22 mouse cellular contexts compared by ENCODE assay signal in genomic region chr8:34305542-34306485, GRCm38 (mm10).
A peak's percentile ranks its signal among the peaks of the same experiment; 100 is the strongest.
DNase-seq lines count a peak whose midpoint lies in the region; ATAC-seq and TF ChIP-seq lines count a peak whose summit lies in the region.
"Had no signal": no experiment of that assay in that cellular context is flagged by ENCODE, and none has a peak within 500 bp of the region (broad histone marks: within the 10 kb centered on the region; RNA-seq: fewer than 3 reads in every experiment).

No protein-coding gene starts in this region.

- peak overlapping the region; percentile 77 for H3K27ac ChIP-seq in kidney, embryonic 16.5 days (ENCODE audit: low read length)
- H3K27ac ChIP-seq in kidney, adult 2 months (ENCODE audit: insufficient read depth, low read depth, low read length) = no peak overlapping the region
- no peak overlapping the region for H3K27ac ChIP-seq in neural tube, embryonic 13.5 days (replicated peaks)
- no peak overlapping the region for H3K27ac ChIP-seq in neural tube, embryonic 15.5 days (replicated peaks)
- 0 out of 2 replicates have a peak overlapping the region, but pooled peaks have one; percentile 3 for H3K27ac ChIP-seq in intestine, embryonic 15.5 days
- H3K27ac ChIP-seq in limb, embryonic 14.5 days (replicated peaks; ENCODE audit: low read depth, low read length) = no peak overlapping the region
- H3K27ac ChIP-seq: embryonic facial prominence, embryonic 15.5 days; forebrain, embryonic 10.5 days; heart, adult 2 months; liver, embryonic 13.5 days; lung, embryonic 15.5 days; macrophage; midbrain, embryonic 10.5 days had no signal

- H3K9me3 ChIP-seq in kidney, embryonic 16.5 days (ENCODE audit: low read length) = peaks cover 8% of the 10 kb centered on the region; the same call in 1 of the 2 replicates
- H3K9me3 ChIP-seq in neural tube, embryonic 13.5 days = peaks cover 5% of the 10 kb centered on the region; the same call in 1 of the 2 replicates
- no peaks in the 10 kb centered on the region for H3K9me3 ChIP-seq in neural tube, embryonic 15.5 days (replicated peaks)
- H3K9me3 ChIP-seq in intestine, embryonic 15.5 days = no peaks in the 10 kb centered on the region
- H3K9me3 ChIP-seq in limb, embryonic 14.5 days (ENCODE audit: control insufficient read depth, low read length) = no peaks in the 10 kb centered on the region
- H3K9me3 ChIP-seq: embryonic facial prominence, embryonic 15.5 days; liver, embryonic 13.5 days; lung, embryonic 15.5 days had no signal

- H3K4me2 ChIP-seq in kidney, embryonic 16.5 days (replicated peaks; ENCODE audit: low read depth, low read length) = peak overlapping the region; percentile 28
- 0 out of 2 replicates have a peak overlapping the region, but pooled peaks have one; percentile 11 for H3K4me2 ChIP-seq in neural tube, embryonic 13.5 days
- H3K4me2 ChIP-seq in neural tube, embryonic 15.5 days = no peak overlapping the region
- H3K4me2 ChIP-seq in intestine, embryonic 15.5 days (replicated peaks) = peak overlapping the region; percentile 37
- H3K4me2 ChIP-seq in limb, embryonic 14.5 days (replicated peaks; ENCODE audit: low read depth, low read length, severe bottlenecking) = no peak overlapping the region
- H3K4me2 ChIP-seq: embryonic facial prominence, embryonic 15.5 days; liver, embryonic 13.5 days; lung, embryonic 15.5 days had no signal

- DNase-seq in kidney, adult 2 months = no peak
- peak; percentile 62 for DNase-seq in limb, embryonic 14.5 days (ENCODE audit: low spot score)
- DNase-seq: adrenal gland, postnatal 10 days; cerebellum, adult 9-11 months; gastrocnemius, postnatal 10 days; heart, adult 2 months; heart, postnatal 4 days; liver, embryonic 13.5 days; spleen, adult 18-20 months; thymus, adult 18-20 months; thymus, postnatal 4 days had no signal

- H3K4me1 ChIP-seq in kidney, embryonic 16.5 days (ENCODE audit: insufficient read depth, low read length) = peaks cover 12% of the 10 kb centered on the region
- no peaks in the 10 kb centered on the region for H3K4me1 ChIP-seq in kidney, adult 2 months (ENCODE audit: control insufficient read depth, insufficient read depth, low read length)
- peaks cover 11% of the 10 kb centered on the region for H3K4me1 ChIP-seq in neural tube, embryonic 13.5 days (replicated peaks)
- 0 out of 2 replicates have a peak, but pooled peaks cover 5% of the 10 kb centered on the region for H3K4me1 ChIP-seq in neural tube, embryonic 15.5 days
- H3K4me1 ChIP-seq in intestine, embryonic 15.5 days (replicated peaks) = no peaks in the 10 kb centered on the region
- peaks cover 4% of the 10 kb centered on the region; the same call in 1 of the 2 replicates for H3K4me1 ChIP-seq in limb, embryonic 14.5 days (ENCODE audit: control insufficient read depth, insufficient read depth, low read length)
- H3K4me1 ChIP-seq: embryonic facial prominence, embryonic 15.5 days; liver, embryonic 13.5 days had no signal

- no peak for TF ChIP-seq CTCF in kidney, adult 2 months (conservative IDR thresholded peaks at IDR 0.05; ENCODE audit: insufficient read depth, insufficient read length, low read depth, low read length)

- peak; percentile 46; the same call in 1 of the 2 replicates for ATAC-seq in kidney, embryonic 16.5 days (ENCODE audit: low FRiP score, low TSS enrichment)
- no peak for ATAC-seq in neural tube, embryonic 13.5 days (ENCODE audit: low read depth)
- no peak for ATAC-seq in neural tube, embryonic 15.5 days (ENCODE audit: low FRiP score)
- peak; percentile 90 for ATAC-seq in intestine, embryonic 15.5 days
- ATAC-seq in limb, embryonic 14.5 days (ENCODE audit: low FRiP score, low read depth) = 0 out of 2 replicates have a peak, but pooled peaks have one; percentile 30
- no peak for ATAC-seq in erythroblast, adult 5-6 weeks (replicated peaks; ENCODE audit: low FRiP score, poor library complexity, severe bottlenecking)
- ATAC-seq: Patski had no signal

- WGBS in kidney, embryonic 16.5 days = 16% methylated on average over 7 of the region's 7 CpGs
- 21% methylated on average over 7 of the region's 7 CpGs for WGBS in kidney, adult 2 months
- 35% methylated on average over 7 of the region's 7 CpGs for WGBS in neural tube, embryonic 13.5 days
- whole genome bisulfite sequencing in neural tube, embryonic 15.5 days = 32% methylated on average over 7 of the region's 7 CpGs
- WGBS in intestine, embryonic 15.5 days = 30% methylated on average over 7 of the region's 7 CpGs
- 19% methylated on average over 7 of the region's 7 CpGs for WGBS in limb, embryonic 14.5 days

- no peaks in the 10 kb centered on the region for H3K27me3 ChIP-seq in kidney, embryonic 16.5 days (ENCODE audit: insufficient read depth, low read length)
- no peaks in the 10 kb centered on the region for H3K27me3 ChIP-seq in kidney, adult 2 months (replicated peaks; ENCODE audit: control insufficient read depth, insufficient read depth, low read length)
- H3K27me3 ChIP-seq in neural tube, embryonic 13.5 days = peaks cover 3% of the 10 kb centered on the region; the same call in 1 of the 2 replicates
- H3K27me3 ChIP-seq in neural tube, embryonic 15.5 days (replicated peaks) = no peaks in the 10 kb centered on the region
- H3K27me3 ChIP-seq in intestine, embryonic 15.5 days (replicated peaks) = no peaks in the 10 kb centered on the region
- no peaks in the 10 kb centered on the region for H3K27me3 ChIP-seq in limb, embryonic 14.5 days (ENCODE audit: control insufficient read depth, insufficient read depth, low read length)
- H3K27me3 ChIP-seq: liver, embryonic 13.5 days; lung, embryonic 15.5 days; Patski had no signal

- H3K9ac ChIP-seq in kidney, embryonic 16.5 days (replicated peaks; ENCODE audit: low read length) = no peak overlapping the region
- no peak overlapping the region for H3K9ac ChIP-seq in neural tube, embryonic 13.5 days
- no peak overlapping the region for H3K9ac ChIP-seq in neural tube, embryonic 15.5 days (replicated peaks)
- no peak overlapping the region for H3K9ac ChIP-seq in intestine, embryonic 15.5 days
- H3K9ac ChIP-seq in limb, embryonic 14.5 days (ENCODE audit: low read depth, low read length, severe bottlenecking) = no peak overlapping the region
- H3K9ac ChIP-seq: embryonic facial prominence, embryonic 15.5 days; liver, embryonic 13.5 days; lung, embryonic 15.5 days had no signal

- no peaks in the 10 kb centered on the region for H3K36me3 ChIP-seq in kidney, embryonic 16.5 days (ENCODE audit: insufficient read depth, low read length)
- no peaks in the 10 kb centered on the region for H3K36me3 ChIP-seq in kidney, adult 2 months (ENCODE audit: control insufficient read depth, insufficient read depth, low read length)
- no peaks in the 10 kb centered on the region for H3K36me3 ChIP-seq in neural tube, embryonic 13.5 days
- no peaks in the 10 kb centered on the region for H3K36me3 ChIP-seq in neural tube, embryonic 15.5 days
- H3K36me3 ChIP-seq in intestine, embryonic 15.5 days = no peaks in the 10 kb centered on the region
- no peaks in the 10 kb centered on the region for H3K36me3 ChIP-seq in limb, embryonic 14.5 days (ENCODE audit: control insufficient read depth, insufficient read depth, low read length)
- H3K36me3 ChIP-seq: embryonic facial prominence, embryonic 15.5 days; forebrain, embryonic 10.5 days; liver, embryonic 13.5 days; lung, embryonic 15.5 days; midbrain, embryonic 10.5 days had no signal

- TF ChIP-seq POLR2A in kidney, adult 2 months (IDR thresholded peaks at IDR 0.05; ENCODE audit: low read depth, low read length) = no peak
- TF ChIP-seq POLR2A in limb, embryonic 14.5 days (IDR thresholded peaks at IDR 0.05; ENCODE audit: borderline replicate concordance, extremely low read depth, insufficient read depth, insufficient read length) = no peak

- H3K4me3 ChIP-seq in kidney, embryonic 16.5 days (ENCODE audit: low read length) = no peak overlapping the region
- H3K4me3 ChIP-seq in kidney, adult 2 months (ENCODE audit: insufficient read depth, low read depth, low read length) = no peak overlapping the region
- H3K4me3 ChIP-seq in neural tube, embryonic 13.5 days = no peak overlapping the region
- H3K4me3 ChIP-seq in neural tube, embryonic 15.5 days (replicated peaks) = no peak overlapping the region
- H3K4me3 ChIP-seq in intestine, embryonic 15.5 days (replicated peaks) = no peak overlapping the region
- no peak overlapping the region for H3K4me3 ChIP-seq in limb, embryonic 14.5 days (replicated peaks; ENCODE audit: low read length)
- H3K4me3 ChIP-seq: embryonic facial prominence, embryonic 15.5 days; forebrain, embryonic 10.5 days; heart, adult 2 months; liver, embryonic 13.5 days; lung, embryonic 15.5 days; midbrain, embryonic 10.5 days had no signal

Comparison
In these comparisons a context has a peak if more than half of its experiments do, and no peak if none do; other contexts are left out.
1. H3K27ac ChIP-seq: peak in kidney, embryonic 16.5 days (single experiment) and intestine, embryonic 15.5 days (single experiment); none in kidney, adult 2 months (single experiment), neural tube, embryonic 13.5 days (single experiment), neural tube, embryonic 15.5 days (single experiment) and limb, embryonic 14.5 days (single experiment).
2. H3K4me2 ChIP-seq: peak in kidney, embryonic 16.5 days (single experiment), neural tube, embryonic 13.5 days (single experiment) and intestine, embryonic 15.5 days (single experiment); none in neural tube, embryonic 15.5 days (single experiment) and limb, embryonic 14.5 days (single experiment).
3. ATAC-seq: peak in kidney, embryonic 16.5 days (single experiment), intestine, embryonic 15.5 days (single experiment) and limb, embryonic 14.5 days (single experiment); none in neural tube, embryonic 13.5 days (single experiment), neural tube, embryonic 15.5 days (single experiment) and erythroblast, adult 5-6 weeks (single experiment).